Mouse (Mus musculus) thymus, adult 2 months (tissue): ENCODE measurements around the gene Shb.

ENCODE experiments used
- CTCF ChIP-seq: fragments of 200-500 bp; IDR thresholded peaks from 2 replicates; pipeline ENCODE4 v1.5.1; 2012; ENCODE audit warnings: mild to moderate bottlenecking, control low read depth, low read length, moderate library complexity, borderline replicate concordance; ENCODE audit not compliant: control insufficient read depth, poor library complexity, insufficient read depth; ENCODE audit errors: extremely low read depth
- POLR2A ChIP-seq: fragments of 200-500 bp; IDR thresholded peaks from 2 replicates; pipeline ENCODE4 v1.6.1; 2012; ENCODE audit warnings: mild to moderate bottlenecking, low read length, control low read depth, moderate library complexity; ENCODE audit not compliant: control insufficient read depth, poor library complexity, insufficient read depth; ENCODE audit errors: extremely low read depth

DNA sequence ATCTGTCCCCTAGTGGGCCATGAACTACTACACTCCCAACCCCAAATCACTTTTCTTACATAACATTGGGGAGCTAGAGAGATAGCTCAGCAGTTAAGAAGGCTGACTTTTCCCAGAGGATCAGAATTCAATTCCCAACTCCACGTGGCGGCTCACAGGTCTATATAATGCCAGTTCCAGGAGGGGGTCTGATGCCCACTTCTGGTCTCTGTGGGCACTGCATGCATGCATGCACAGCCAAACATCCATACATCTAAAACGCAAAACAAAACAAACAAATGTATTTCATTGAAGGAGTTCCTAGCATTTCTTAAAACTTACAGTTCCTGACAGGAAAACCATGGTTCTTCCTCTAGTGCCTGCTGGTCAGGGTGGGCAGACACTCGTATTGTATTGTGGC lies 140.2 kb downstream of the Shb start:
- no peak for TF ChIP-seq POLR2A
- TF ChIP-seq CTCF = no peak
